Mouse (Mus musculus): ENCODE results near the gene Gosr2. TPM values are rescaled to one million over a fixed set of nuclear protein-coding genes. Genes with fewer than 3 reads are reported as not detected.

Gosr2 gene
- polyA plus RNA-seq (2015; fragmentation: Nextera tagmentation; extraction: Ambion mirVana), result 58.6 and 64.2 TPM in 2 replicates

DNA sequence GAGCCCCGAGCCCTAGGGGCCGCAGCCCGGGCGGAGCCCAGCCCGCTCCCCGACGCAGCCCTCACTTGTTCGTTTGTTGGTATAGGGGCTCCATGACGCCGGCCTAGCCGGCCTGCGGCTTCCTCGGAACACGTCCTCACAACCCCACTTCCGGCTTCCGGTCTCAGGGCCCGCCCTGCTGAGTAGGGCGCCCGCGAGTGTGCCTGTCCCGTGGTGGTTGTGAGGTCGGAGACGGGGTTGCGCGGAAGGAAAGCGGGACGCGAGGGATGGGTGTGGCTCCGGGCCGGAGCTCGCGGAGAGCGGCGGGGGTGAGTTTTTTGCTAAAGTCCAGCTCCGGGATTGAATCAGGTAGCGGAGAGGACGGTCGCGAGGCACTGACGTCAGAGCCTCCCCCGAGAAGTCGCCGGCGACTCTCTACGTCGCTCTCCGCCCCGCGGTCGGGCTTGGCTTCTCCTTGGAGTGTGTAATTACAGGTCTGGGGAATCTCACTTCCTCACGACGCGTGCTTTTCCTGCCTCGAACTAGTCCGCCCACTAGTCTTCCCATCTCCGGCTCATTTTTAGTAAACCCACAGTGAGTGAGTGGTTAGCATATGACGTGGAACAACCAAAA, at the start of gene Gosr2:
Gene Gosr2, minus strand, starts transcription at position 334 of the 612 bp plus-strand sequence.

GRCm38 (mm10) chr11:103649301-103649982, 48.3 kb downstream of the Gosr2 start, which contains the start of gene Rprml:
Gene Rprml, plus strand, starts transcription at chr11:103649570.

GRCm38 (mm10) chr11:103638790-103639189, 58.9 kb downstream of the Gosr2 start, which contains the start of gene Lyzl6:
Gene Lyzl6, minus strand, starts transcription at chr11:103638890.

Other genes with a start within 250 kb of the Gosr2 start
- not detected in 2 replicates for gene Lrrc37a, start 193.3 kb downstream of the Gosr2 start, polyA plus RNA-seq (2015; fragmentation: Nextera tagmentation; extraction: Ambion mirVana)
- gene Gm884, start 76.8 kb downstream of the Gosr2 start, polyA plus RNA-seq (2015; fragmentation: Nextera tagmentation; extraction: Ambion mirVana), result not detected in 2 replicates
- gene Lyzl6, start 59.0 kb downstream of the Gosr2 start, polyA plus RNA-seq (2015; fragmentation: Nextera tagmentation; extraction: Ambion mirVana), result not detected in 2 replicates
- gene Rprml, start 48.3 kb downstream of the Gosr2 start, polyA plus RNA-seq (2015; fragmentation: Nextera tagmentation; extraction: Ambion mirVana), result 0.14 and 0.30 TPM in 2 replicates
- gene Wnt9b, start 51.9 kb upstream of the Gosr2 start, polyA plus RNA-seq (2015; fragmentation: Nextera tagmentation; extraction: Ambion mirVana), result not detected in 2 replicates
- gene Wnt3, start 76.3 kb upstream of the Gosr2 start, polyA plus RNA-seq (2015; fragmentation: Nextera tagmentation; extraction: Ambion mirVana), result 0.08 and 0.60 TPM in 2 replicates

Measured in skeletal muscle tissue, postnatal 0 days (tissue).